24 mouse cellular contexts compared by ENCODE assay signal in genomic region chr13:24806079-24806478, GRCm38 (mm10). TPM values are rescaled to one million over a fixed set of nuclear protein-coding genes. Genes with fewer than 3 reads are reported as not detected.
DNase-seq lines count a peak whose midpoint lies in the region; ATAC-seq and TF ChIP-seq lines count a peak whose summit lies in the region.
"Had no signal": no experiment of that assay in that cellular context is flagged by ENCODE, and none has a peak within 500 bp of the region (broad histone marks: within the 10 kb centered on the region; RNA-seq: fewer than 3 reads in every experiment).

No protein-coding gene starts in this region.

- ATAC-seq in heart, postnatal 0 days (ENCODE audit: insufficient read depth, low read depth): no peak
- ATAC-seq in forebrain, embryonic 13.5 days: no peak
- ATAC-seq: activated CD4-positive, CD25-positive, alpha-beta regulatory T cell, adult 4 months; forebrain, embryonic 16.5 days; hindbrain, embryonic 16.5 days; intestine, embryonic 15.5 days had no signal

- no peak for TF ChIP-seq CTCF in heart, postnatal 0 days (IDR thresholded peaks at IDR 0.05; ENCODE audit: low read depth)
- no peak for TF ChIP-seq CTCF in bone marrow macrophage, adult 2 months (IDR thresholded peaks at IDR 0.05; ENCODE audit: low read depth, low read length)

- H3K4me1 ChIP-seq in heart, postnatal 0 days (ENCODE audit: control insufficient read depth, insufficient read depth): peaks cover 22% of the 10 kb centered on the region
- peaks cover 5% of the 10 kb centered on the region; the same call in 1 of the 2 replicates for H3K4me1 ChIP-seq in heart, embryonic 10.5 days
- H3K4me1 ChIP-seq in bone marrow macrophage, adult 2 months (ENCODE audit: control insufficient read depth, insufficient read depth, low read length): peaks cover 6% of the 10 kb centered on the region
- peaks cover 27% of the 10 kb centered on the region for H3K4me1 ChIP-seq in forebrain, embryonic 13.5 days

- H3K9me3 ChIP-seq in heart, postnatal 0 days (replicated peaks; ENCODE audit: control insufficient read depth, low read length): no peaks in the 10 kb centered on the region
- H3K9me3 ChIP-seq in heart, embryonic 10.5 days: no peaks in the 10 kb centered on the region
- H3K9me3 ChIP-seq in forebrain, embryonic 13.5 days (replicated peaks): no peaks in the 10 kb centered on the region
- H3K9me3 ChIP-seq: embryonic facial prominence, embryonic 10.5 days; heart, embryonic 15.5 days; intestine, embryonic 15.5 days; limb, embryonic 15.5 days had no signal

- H3K27ac ChIP-seq in heart, postnatal 0 days (ENCODE audit: low read depth): no peak overlapping the region
- H3K27ac ChIP-seq in heart, embryonic 10.5 days: no peak overlapping the region
- H3K27ac ChIP-seq in bone marrow macrophage, adult 2 months (ENCODE audit: insufficient read depth, low read depth, low read length): peak overlapping the region; percentile 60
- no peak overlapping the region for H3K27ac ChIP-seq in forebrain, embryonic 13.5 days
- H3K27ac ChIP-seq: embryonic facial prominence, embryonic 10.5 days; heart, embryonic 15.5 days; intestine, embryonic 15.5 days; limb, embryonic 15.5 days had no signal

- H3K9ac ChIP-seq in heart, postnatal 0 days (replicated peaks; ENCODE audit: low read depth, low read length): no peak overlapping the region
- H3K9ac ChIP-seq in forebrain, embryonic 13.5 days: no peak overlapping the region
- H3K9ac ChIP-seq: heart, embryonic 15.5 days; intestine, embryonic 15.5 days; limb, embryonic 15.5 days had no signal

- peak; percentile 25 for DNase-seq in heart, postnatal 0 days (ENCODE audit: low spot score)
- no peak for DNase-seq in heart, embryonic 10.5 days (ENCODE audit: low spot score)
- peak; percentile 67 for DNase-seq in kidney, adult 9 months
- no peak for DNase-seq in kidney, postnatal 10 days
- DNase-seq in adrenal gland, postnatal 25 days: peak; percentile 48
- no peak for DNase-seq in right cerebral cortex, postnatal 4 days
- DNase-seq: cerebellum, adult 9-11 months; gastrocnemius, postnatal 14 days; left cerebral cortex, postnatal 4 days; lung, adult 2 months; lung, postnatal 36 days; midbrain, embryonic 14.5 days; thymus, postnatal 14 days had no signal

- TF ChIP-seq POLR2A in bone marrow macrophage, adult 2 months (IDR thresholded peaks at IDR 0.05; ENCODE audit: borderline replicate concordance, low read depth, low read length): no peak

- no peak for TF ChIP-seq EP300 in heart, postnatal 0 days (IDR thresholded peaks at IDR 0.05; ENCODE audit: low read depth)

- H3K4me3 ChIP-seq in heart, postnatal 0 days (ENCODE audit: low read depth, low read length): no peak overlapping the region
- no peak overlapping the region for H3K4me3 ChIP-seq in heart, embryonic 10.5 days
- peak overlapping the region; percentile 63 for H3K4me3 ChIP-seq in bone marrow macrophage, adult 2 months (ENCODE audit: insufficient read depth, low read length)
- no peak overlapping the region for H3K4me3 ChIP-seq in forebrain, embryonic 13.5 days
- H3K4me3 ChIP-seq: embryonic facial prominence, embryonic 10.5 days; heart, embryonic 15.5 days; intestine, embryonic 15.5 days; limb, embryonic 15.5 days had no signal

- no peaks in the 10 kb centered on the region for H3K27me3 ChIP-seq in heart, postnatal 0 days (ENCODE audit: control insufficient read depth, insufficient read depth, low read length)
- H3K27me3 ChIP-seq in heart, embryonic 10.5 days (ENCODE audit: insufficient read depth, poor library complexity, severe bottlenecking): no peaks in the 10 kb centered on the region
- no peaks in the 10 kb centered on the region for H3K27me3 ChIP-seq in forebrain, embryonic 13.5 days
- H3K27me3 ChIP-seq: heart, embryonic 15.5 days; intestine, embryonic 15.5 days; limb, embryonic 15.5 days had no signal

- H3K4me2 ChIP-seq in heart, postnatal 0 days (ENCODE audit: low read depth, low read length): no peak overlapping the region
- H3K4me2 ChIP-seq in forebrain, embryonic 13.5 days: no peak overlapping the region
- H3K4me2 ChIP-seq: heart, embryonic 15.5 days; intestine, embryonic 15.5 days; limb, embryonic 15.5 days had no signal

- H3K36me3 ChIP-seq in heart, postnatal 0 days (replicated peaks; ENCODE audit: control insufficient read depth, insufficient read depth, low read length): peaks cover 47% of the 10 kb centered on the region
- peaks cover 60% of the 10 kb centered on the region for H3K36me3 ChIP-seq in heart, embryonic 10.5 days
- H3K36me3 ChIP-seq in forebrain, embryonic 13.5 days (ENCODE audit: poor library complexity, severe bottlenecking): peaks cover 50% of the 10 kb centered on the region

RNA-seq across cellular contexts. Expression of gene BC005537, which starts 4.6 kb away (rescaled TPM):
- total RNA-seq in heart, postnatal 0 days (2014; rRNA removed; ENCODE audit: low replicate concordance): 36.4 and 43.9 TPM in 2 replicates
- 13.2 and 14.0 TPM in 2 replicates for polyA plus RNA-seq in heart, postnatal 0 days (2015; fragmentation: Nextera tagmentation; extraction: Ambion mirVana)
- 8.0 and 10.4 TPM in 2 replicates for polyA plus RNA-seq in heart, embryonic 10.5 days (2016; fragmentation: Nextera tagmentation; extraction: Ambion mirVana)
- total RNA-seq in adrenal gland, postnatal 25 days (2021): 204 and 221 TPM in 2 replicates
- polyA plus RNA-seq in bone marrow macrophage, adult 2 months (2012; ENCODE audit: insufficient read depth, insufficient read length, missing spikeins): 575 and 610 TPM in 2 replicates
- polyA plus RNA-seq in forebrain, embryonic 13.5 days (2015; fragmentation: Nextera tagmentation; extraction: Ambion mirVana): 27.8 and 28.4 TPM in 2 replicates

RNA-seq across cellular contexts. Expression of gene Acot13, which starts 25.3 kb away (rescaled TPM):
- 176 and 219 TPM in 2 replicates for total RNA-seq in heart, postnatal 0 days (2014; rRNA removed; ENCODE audit: low replicate concordance)
- 609 and 634 TPM in 2 replicates for polyA plus RNA-seq in heart, postnatal 0 days (2015; fragmentation: Nextera tagmentation; extraction: Ambion mirVana)
- 116 and 174 TPM in 2 replicates for polyA plus RNA-seq in heart, embryonic 10.5 days (2016; fragmentation: Nextera tagmentation; extraction: Ambion mirVana)
- total RNA-seq in adrenal gland, postnatal 25 days (2021): 87.2 and 92.5 TPM in 2 replicates
- 81.0 and 91.3 TPM in 2 replicates for polyA plus RNA-seq in bone marrow macrophage, adult 2 months (2012; ENCODE audit: insufficient read depth, insufficient read length, missing spikeins)
- 63.6 and 66.5 TPM in 2 replicates for polyA plus RNA-seq in forebrain, embryonic 13.5 days (2015; fragmentation: Nextera tagmentation; extraction: Ambion mirVana)

RNA-seq across cellular contexts. Expression of gene Tdp2, which starts 25.4 kb away (rescaled TPM):
- 24.2 and 27.5 TPM in 2 replicates for total RNA-seq in heart, postnatal 0 days (2014; rRNA removed; ENCODE audit: low replicate concordance)
- polyA plus RNA-seq in heart, postnatal 0 days (2015; fragmentation: Nextera tagmentation; extraction: Ambion mirVana): 17.4 and 18.5 TPM in 2 replicates
- polyA plus RNA-seq in heart, embryonic 10.5 days (2016; fragmentation: Nextera tagmentation; extraction: Ambion mirVana): 39.7 and 57.2 TPM in 2 replicates
- total RNA-seq in adrenal gland, postnatal 25 days (2021): 30.2 and 32.5 TPM in 2 replicates
- 29.0 and 36.4 TPM in 2 replicates for polyA plus RNA-seq in bone marrow macrophage, adult 2 months (2012; ENCODE audit: insufficient read depth, insufficient read length, missing spikeins)
- polyA plus RNA-seq in forebrain, embryonic 13.5 days (2015; fragmentation: Nextera tagmentation; extraction: Ambion mirVana): 58.3 TPM in 2 replicates

RNA-seq across cellular contexts. Expression of gene D130043K22Rik, which starts 38.9 kb away (rescaled TPM):
- total RNA-seq in heart, postnatal 0 days (2014; rRNA removed; ENCODE audit: low replicate concordance): not detected in 2 replicates
- 0.03 TPM in 1 of 2 replicates, not detected in the other for polyA plus RNA-seq in heart, postnatal 0 days (2015; fragmentation: Nextera tagmentation; extraction: Ambion mirVana)
- 0.14 and 0.15 TPM in 2 replicates for polyA plus RNA-seq in heart, embryonic 10.5 days (2016; fragmentation: Nextera tagmentation; extraction: Ambion mirVana)
- total RNA-seq in adrenal gland, postnatal 25 days (2021): 0.52 and 0.76 TPM in 2 replicates
- not detected in 2 replicates for polyA plus RNA-seq in bone marrow macrophage, adult 2 months (2012; ENCODE audit: insufficient read depth, insufficient read length, missing spikeins)
- 0.96 and 1.4 TPM in 2 replicates for polyA plus RNA-seq in forebrain, embryonic 13.5 days (2015; fragmentation: Nextera tagmentation; extraction: Ambion mirVana)
- total RNA-seq: gastrocnemius, postnatal 14 days; hematopoietic stem cell, adult 5-6 weeks; MEL had no signal

RNA-seq across cellular contexts. Expression of gene Gmnn, which starts 44.4 kb away (rescaled TPM):
- 28.2 and 29.8 TPM in 2 replicates for total RNA-seq in heart, postnatal 0 days (2014; rRNA removed; ENCODE audit: low replicate concordance)
- 71.7 and 81.1 TPM in 2 replicates for polyA plus RNA-seq in heart, postnatal 0 days (2015; fragmentation: Nextera tagmentation; extraction: Ambion mirVana)
- polyA plus RNA-seq in heart, embryonic 10.5 days (2016; fragmentation: Nextera tagmentation; extraction: Ambion mirVana): 126 and 136 TPM in 2 replicates
- total RNA-seq in adrenal gland, postnatal 25 days (2021): 12.5 and 14.5 TPM in 2 replicates
- polyA plus RNA-seq in bone marrow macrophage, adult 2 months (2012; ENCODE audit: insufficient read depth, insufficient read length, missing spikeins): 64.6 and 76.6 TPM in 2 replicates
- polyA plus RNA-seq in forebrain, embryonic 13.5 days (2015; fragmentation: Nextera tagmentation; extraction: Ambion mirVana): 108 and 109 TPM in 2 replicates

Comparison
In these comparisons a context has a peak if more than half of its experiments do, and no peak if none do; other contexts are left out.
1. DNase-seq: peak in heart, postnatal 0 days (single experiment), kidney, adult 9 months (single experiment) and adrenal gland, postnatal 25 days (single experiment); none in heart, embryonic 10.5 days (single experiment), kidney, postnatal 10 days (single experiment) and right cerebral cortex, postnatal 4 days (single experiment).
2. RNA of gene BC005537, which starts 4.6 kb away (polyA plus RNA-seq): 575 to 610 TPM in bone marrow macrophage, adult 2 months; 27.8 to 28.4 TPM in forebrain, embryonic 13.5 days, 13.2 to 14.0 TPM in heart, postnatal 0 days and 8.0 to 10.4 TPM in heart, embryonic 10.5 days; every median in the first group is over 10 times any median in the second.